Mouse (Mus musculus): ENCODE measurements around the gene Casz1.

Gene Casz1

GRCm38 (mm10) chr4:148849437-148849836, 45.2 kb downstream of the Casz1 start:
- DNase-seq = no peak

DNA sequence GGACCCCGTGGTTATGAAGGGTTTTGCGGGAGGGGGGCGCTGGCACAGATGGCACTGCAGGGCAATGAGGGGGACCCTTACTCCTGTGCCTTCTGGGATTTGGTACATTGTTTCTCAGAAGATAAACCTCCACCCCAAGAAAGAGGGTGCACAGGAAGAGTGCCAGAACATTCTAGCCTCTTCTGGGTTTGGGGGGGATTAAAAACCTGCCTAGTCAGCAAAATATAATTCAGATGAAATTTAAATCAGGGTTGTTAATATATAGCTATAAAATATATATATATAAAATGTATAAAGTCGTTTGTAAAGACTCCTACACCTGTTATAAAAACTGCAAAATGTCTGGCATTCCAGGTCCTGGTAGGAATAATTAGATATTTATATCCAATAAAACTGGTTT, 48.8 kb downstream of the Casz1 start:
- no peak for DNase-seq

DNA sequence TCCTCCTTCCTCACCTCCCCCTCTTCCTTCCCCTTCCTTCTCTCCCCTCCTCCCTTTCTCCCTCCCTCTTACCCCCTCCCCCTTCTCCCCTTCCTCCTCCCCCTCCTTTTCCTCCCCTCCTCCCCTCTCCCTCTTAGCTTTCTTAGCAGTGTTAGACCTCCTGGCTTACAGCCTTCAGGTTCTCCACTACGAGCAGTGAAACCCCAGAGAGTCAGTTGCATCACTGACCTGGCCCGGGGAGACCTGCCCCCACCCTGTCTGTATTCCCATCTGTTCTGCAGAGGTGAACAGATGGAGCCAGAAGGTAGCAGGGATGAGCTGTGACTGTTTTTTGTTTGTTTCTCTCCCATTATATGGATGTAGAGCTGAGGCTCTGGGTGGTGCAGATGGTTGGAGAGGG, 49.9 kb downstream of the Casz1 start:
- no peak for DNase-seq

GRCm38 (mm10) chr4:148855527-148855926, 51.3 kb downstream of the Casz1 start:
- no peak for DNase-seq

DNA sequence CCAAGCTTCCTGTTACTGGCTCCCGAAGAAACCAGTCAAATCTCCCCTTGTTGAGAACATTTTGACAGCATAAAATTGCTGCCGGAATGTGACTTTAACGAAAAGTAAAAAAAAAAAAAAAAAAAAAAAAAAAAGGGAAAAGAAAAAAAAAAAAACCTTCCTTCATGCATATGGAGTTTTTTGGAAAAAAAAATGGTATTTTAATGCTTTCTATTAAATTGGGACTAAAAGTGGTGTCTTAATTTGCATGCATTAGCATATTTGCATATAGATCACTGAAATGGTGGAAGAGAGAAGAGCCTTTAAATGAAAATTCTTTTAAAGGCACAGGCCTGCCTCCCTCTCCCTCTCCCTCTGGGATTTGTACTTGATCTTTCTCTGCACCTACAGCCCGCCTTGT, 52.0 kb downstream of the Casz1 start:
- DNase-seq = no peak

- DNase-seq = no peak
These were observed 53.3 kb downstream of the Casz1 start for GRCm38 (mm10) chr4:148857398-148858084.

DNA sequence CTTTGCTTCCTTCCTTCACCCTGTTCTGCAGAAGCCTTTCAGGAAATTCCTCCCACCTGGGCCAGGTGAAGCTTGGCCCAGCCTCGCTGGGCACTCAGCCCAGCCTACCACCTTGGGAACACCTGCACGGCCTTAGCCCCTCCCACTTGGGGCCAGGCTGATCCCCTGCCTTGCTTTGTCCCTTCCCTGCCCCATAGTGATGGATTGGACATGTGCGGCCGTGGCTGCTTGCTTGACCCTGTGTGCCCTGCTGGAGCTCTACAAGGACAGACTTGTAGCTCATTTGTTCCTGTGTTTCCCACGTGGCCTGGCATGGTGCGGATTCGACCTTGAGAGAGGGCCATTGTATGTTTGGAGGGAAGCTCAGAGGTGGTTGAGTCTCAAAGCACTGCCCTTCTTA, 54.0 kb downstream of the Casz1 start:
- no peak for DNase-seq

- no peak for DNase-seq
These were observed 55.2 kb downstream of the Casz1 start for GRCm38 (mm10) chr4:148859415-148859814.

GRCm38 (mm10) chr4:148859906-148860491, 55.8 kb downstream of the Casz1 start:
- no peak for DNase-seq

- no peak for DNase-seq
These were observed 56.4 kb downstream of the Casz1 start for GRCm38 (mm10) chr4:148860636-148861035.

- no peak for DNase-seq
These were observed 62.7 kb downstream of the Casz1 start for GRCm38 (mm10) chr4:148866812-148867470.

GRCm38 (mm10) chr4:148867721-148868397, 63.6 kb downstream of the Casz1 start:
- peak; percentile 33 for DNase-seq

- no peak for DNase-seq
These were observed 65.3 kb downstream of the Casz1 start for GRCm38 (mm10) chr4:148869566-148869965.

- DNase-seq = no peak
These were observed 66.3 kb downstream of the Casz1 start for GRCm38 (mm10) chr4:148870496-148870895.

DNA sequence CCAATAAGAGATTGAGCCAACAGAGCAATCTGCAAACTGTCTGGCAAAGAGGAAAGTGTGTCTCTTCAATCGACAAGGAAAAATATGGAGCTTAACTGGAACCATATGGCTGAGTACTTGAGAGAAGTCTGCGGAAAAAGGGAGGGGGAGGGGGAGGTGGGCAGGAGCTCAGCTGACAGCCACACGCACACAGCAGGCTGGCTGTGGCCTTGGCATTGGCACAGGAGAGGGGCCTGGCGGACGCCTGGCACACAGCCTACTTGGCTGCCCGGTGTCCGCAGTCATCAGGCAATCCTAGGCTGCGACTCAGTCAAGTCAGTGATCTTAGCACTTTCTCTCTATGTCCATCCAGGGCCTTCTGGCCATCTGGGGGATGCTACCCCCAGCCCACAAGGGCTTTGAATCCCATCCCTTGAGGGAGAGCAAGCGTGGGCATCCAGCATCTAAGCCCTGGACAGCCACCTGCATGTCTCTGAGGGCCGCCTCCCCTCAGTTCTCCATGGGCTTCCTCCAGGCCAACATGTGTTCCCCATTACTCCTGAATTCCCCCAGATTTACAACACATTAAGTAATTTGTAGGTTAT, 67.6 kb downstream of the Casz1 start:
- DNase-seq = no peak

DNA sequence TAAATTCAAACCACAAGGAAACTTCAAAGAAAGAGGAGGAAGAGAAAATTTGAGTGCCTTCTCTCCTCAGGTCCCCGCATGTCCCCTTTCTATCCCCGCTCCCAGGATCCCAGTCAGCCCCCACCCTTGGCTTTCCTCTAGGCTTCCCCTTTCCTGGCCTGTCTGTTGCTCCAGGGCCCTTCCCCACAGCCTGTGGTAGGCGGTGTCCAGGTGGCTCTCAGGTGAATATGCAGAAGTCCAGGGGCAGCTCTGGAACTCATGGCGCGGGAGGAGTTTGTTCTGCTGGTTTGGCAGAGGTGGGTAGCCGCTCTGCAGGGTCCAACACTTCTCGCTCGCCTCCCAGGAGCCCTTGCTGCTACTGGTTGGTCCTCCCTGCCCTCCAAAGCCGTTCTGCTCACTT, 68.1 kb downstream of the Casz1 start:
- DNase-seq = no peak

GRCm38 (mm10) chr4:148872783-148873182, 68.6 kb downstream of the Casz1 start:
- no peak for DNase-seq

- DNase-seq = no peak
These were observed 71.9 kb downstream of the Casz1 start for GRCm38 (mm10) chr4:148876166-148876565.

DNA sequence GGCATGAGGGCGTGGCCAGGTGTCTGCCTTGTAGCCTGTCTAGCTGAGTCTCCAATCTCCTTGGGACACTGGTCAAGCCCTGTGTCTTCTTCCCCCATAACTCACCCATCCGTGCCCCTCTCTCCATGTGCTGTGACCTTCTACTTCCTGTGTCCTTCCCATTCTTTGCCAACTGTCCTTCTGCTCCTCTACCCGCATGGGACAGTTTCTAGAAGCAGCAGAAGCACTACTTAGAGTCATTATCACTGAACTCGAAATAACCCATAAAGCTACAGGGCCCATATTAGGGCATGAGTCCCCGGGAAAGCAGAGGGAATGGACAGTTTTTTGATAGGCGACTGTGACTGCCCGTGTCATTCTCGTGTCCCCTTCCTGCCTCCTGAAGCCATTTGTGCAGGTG, 72.6 kb downstream of the Casz1 start:
- DNase-seq = no peak

GRCm38 (mm10) chr4:148878192-148878983, 74.2 kb downstream of the Casz1 start:
- no peak for DNase-seq

GRCm38 (mm10) chr4:148878984-148879610, 74.9 kb downstream of the Casz1 start:
- no peak for DNase-seq

GRCm38 (mm10) chr4:148879631-148880030, 75.4 kb downstream of the Casz1 start:
- no peak for DNase-seq

Data from right cerebral cortex, postnatal 14 days (tissue).